Mouse (Mus musculus) layer of hippocampus, adult 9-11 months (tissue): ENCODE results near the gene Ddx59.

Source experiments
- DNase-seq: peaks from one replicate; pipeline ENCODE4 v3.0.0; 2022

The Ddx59 gene

GRCm38 (mm10) chr1:136414798-136415755 is at the start of gene Ddx59:
Gene Ddx59 (plus strand): TSS chr1:136415271.
- peak; percentile 96 for DNase-seq

DNA sequence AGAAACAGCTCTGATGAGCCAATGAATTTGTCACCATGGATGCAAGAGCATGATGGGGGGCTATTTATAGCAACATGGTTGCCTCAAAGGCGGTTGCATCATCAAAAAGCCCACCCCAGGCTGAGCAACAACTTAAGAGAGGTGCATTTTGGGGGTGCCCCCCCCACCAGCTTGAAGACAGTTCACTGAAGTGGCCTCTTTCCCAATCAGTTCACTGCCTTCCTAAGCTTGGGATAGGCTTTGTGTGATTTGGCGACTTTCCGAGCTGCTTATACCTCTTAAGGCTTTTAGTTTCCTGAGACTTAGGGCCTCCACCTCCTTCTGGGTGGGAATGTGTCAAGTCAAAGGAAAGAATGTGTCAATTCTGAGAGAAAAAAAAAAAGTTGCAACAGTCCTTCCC is 49.1 kb upstream of the Ddx59 start:
- no peak for DNase-seq

DNA sequence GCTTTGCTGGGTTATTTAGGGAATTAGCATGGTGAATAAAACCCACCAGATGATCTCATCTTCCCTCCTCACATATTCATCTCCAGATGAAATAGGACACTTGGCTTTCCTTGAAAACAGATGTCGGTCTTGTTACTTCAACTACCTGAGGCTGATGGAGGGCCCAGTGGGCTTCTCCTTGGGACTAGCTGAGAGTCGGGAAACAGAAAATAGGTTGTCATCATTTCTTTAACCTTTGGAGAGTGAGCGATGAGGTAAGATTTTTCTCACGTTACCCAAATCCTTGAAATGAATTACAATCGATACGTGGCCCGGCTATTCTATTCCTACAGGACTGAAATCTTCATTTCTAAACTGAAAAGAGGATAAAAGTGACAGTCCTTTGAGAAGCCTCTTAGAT is 35.8 kb upstream of the Ddx59 start:
- DNase-seq: no peak

GRCm38 (mm10) chr1:136380161-136380560 is 34.9 kb upstream of the Ddx59 start:
- DNase-seq: no peak

DNA sequence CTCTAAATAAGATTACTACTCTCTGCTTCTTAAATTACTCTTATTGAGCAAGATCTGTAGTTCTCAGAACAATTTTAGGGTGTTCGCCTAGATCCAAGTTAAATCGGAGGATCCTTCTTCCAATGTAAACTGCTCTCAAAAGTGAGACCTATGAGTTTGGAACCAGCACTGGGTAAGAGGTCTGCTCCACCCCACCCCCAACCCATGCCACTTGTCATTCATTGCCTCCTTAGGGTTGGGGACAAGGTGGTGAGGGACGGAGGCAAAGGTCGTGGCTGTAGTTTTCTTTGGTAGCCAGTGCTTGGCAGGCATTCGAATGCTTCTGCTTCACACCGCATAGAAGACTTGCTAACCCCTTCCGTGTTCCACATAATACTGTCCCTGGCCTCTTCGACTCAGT is 34.5 kb upstream of the Ddx59 start:
- DNase-seq: no peak

DNA sequence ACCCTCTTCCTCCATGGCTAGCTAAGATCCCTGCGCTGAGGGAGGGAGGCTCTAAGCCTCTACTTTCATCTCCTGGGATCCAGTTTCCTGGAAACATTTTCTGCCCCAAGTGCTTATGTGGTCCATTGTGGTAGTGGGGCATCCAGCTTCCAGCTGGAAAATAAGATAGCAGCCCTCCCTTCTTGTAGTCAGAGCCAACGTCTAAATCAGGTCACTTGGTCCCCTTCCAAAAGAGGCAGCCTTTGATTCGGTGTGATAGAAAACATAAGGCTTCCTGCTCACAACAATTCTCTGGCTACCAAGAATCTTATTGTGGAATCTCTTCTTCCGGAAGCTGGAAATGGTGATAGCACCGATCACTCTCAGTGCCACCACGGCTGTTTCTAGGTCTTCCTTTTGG is 33.9 kb upstream of the Ddx59 start:
- DNase-seq: no peak

- DNase-seq: no peak
These were observed 33.5 kb upstream of the Ddx59 start for GRCm38 (mm10) chr1:136381583-136381982.

DNA sequence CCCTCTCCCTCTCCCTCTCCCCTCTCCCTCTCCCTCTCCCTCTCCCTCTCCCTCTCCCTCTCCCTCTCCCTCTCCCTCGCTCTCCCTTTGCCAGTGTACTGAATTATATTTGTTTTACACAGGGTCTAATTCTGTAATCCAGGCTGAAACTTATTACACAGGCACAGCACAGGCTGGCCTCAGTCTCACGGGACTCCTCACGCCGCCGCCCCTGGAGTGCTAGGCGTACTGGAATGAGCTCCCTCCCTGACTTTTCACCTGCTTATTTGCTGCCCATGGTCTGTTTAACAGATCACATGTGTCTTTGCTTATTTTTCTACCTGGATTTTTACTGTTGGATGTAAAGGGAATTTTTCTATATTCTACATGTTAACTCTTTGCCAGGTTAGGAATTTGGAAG is 28.2 kb upstream of the Ddx59 start:
- DNase-seq: no peak

DNA sequence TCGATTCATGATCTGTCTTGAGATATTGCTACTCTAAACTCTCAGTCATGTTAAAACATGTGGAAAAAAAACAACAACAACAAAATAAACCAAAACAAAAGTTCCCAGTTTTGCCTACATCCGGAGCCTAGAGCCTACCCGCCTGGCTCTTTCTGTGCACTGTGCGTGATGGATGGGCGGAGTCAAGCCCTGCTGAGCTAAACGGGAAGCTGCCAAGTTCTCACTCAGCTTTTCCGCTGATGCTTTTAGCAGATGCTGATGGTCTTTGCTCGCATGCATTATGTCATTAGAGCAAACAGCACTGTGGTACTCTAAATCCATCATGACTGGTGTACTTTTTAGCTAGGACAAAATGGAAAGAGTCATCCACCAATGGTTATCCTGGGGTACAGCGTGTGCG is 20.6 kb upstream of the Ddx59 start:
- DNase-seq: peak; percentile 18

- DNase-seq: no peak
These were observed 20.0 kb upstream of the Ddx59 start for GRCm38 (mm10) chr1:136395073-136395472.

GRCm38 (mm10) chr1:136401281-136401680 is 13.8 kb upstream of the Ddx59 start:
- peak; percentile 48 for DNase-seq

DNA sequence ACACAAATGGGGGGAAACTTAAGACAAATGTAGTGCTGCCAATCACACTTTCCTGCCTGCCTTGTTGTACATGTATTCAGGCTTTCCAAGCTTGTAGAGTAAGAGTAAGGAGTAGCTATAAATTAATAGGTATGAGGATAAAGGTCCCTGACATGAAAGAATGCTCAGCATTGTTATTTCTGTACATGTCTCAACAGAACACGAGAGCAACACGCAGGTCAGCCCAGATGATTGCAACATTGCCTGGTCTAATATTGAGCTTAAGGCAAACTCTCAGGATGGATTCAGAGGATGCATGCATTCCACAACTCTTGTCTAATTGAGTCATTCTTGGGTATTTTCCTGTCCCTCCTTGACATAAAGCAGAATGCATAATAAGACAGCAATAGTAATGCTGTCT is 5.4 kb upstream of the Ddx59 start:
- DNase-seq: no peak

- no peak for DNase-seq
These were observed 670 bp downstream of the Ddx59 start for GRCm38 (mm10) chr1:136415756-136416126.

DNA sequence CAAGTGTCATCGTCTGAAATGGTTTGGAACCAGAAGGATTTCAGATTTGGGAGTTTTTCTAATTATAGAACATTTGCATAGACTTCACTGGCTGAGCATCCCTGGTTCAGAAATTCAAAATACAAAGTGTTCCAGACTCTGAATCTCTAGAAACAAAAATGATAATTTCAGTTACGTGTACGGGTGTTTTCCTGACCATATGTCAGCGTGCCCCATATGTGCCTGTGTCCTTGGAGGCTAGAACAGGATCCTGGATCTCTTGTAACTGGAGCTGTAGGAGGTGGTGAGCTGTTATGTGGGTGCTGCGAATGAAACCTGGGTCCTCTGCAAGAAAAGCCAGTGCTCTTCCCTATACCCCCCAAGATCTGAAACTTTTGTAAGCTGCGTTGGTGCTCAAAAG is 3.3 kb downstream of the Ddx59 start:
- peak; percentile 30 for DNase-seq

GRCm38 (mm10) chr1:136427166-136427969 is 12.3 kb downstream of the Ddx59 start:
- DNase-seq: no peak

DNA sequence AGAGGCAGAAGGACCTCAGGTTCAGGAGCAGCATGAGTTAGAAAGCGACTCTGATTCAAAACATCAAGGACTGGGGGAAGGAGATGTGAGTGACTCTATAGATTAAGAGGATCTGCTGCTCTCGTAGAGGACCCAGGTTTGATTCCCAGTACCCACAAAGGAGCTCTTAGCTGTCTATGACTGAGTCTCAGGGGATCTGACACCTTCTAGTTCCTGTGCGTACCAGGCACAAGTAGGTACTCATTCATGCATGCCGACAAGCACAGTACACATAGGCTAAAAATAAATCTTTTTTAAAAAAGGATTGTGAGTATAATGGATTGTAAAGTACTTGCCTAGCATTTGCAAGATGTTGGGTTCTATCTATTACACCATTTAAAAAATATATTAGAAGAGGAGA is 13.9 kb downstream of the Ddx59 start:
- no peak for DNase-seq

GRCm38 (mm10) chr1:136430126-136430818 is 15.2 kb downstream of the Ddx59 start:
- no peak for DNase-seq

DNA sequence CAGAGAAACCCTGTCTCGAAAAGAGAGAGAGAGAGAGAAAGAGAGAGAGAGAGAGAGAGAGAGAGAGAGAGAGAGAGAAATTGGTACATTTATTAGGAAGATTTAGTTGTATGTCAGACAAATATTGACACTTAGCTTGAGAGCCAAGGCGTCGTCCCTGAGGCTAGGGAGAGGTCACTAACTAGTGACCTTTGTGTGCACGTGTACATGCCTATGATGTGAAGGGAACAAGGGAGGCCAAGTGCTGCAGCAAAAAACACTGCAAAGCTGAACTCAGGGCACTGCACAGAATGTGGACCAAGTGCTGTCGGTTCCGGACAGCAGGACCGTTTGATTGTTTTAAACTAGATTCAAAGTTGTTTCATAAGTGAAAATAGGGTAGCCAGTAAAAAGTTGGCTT is 25.7 kb downstream of the Ddx59 start:
- no peak for DNase-seq

DNA sequence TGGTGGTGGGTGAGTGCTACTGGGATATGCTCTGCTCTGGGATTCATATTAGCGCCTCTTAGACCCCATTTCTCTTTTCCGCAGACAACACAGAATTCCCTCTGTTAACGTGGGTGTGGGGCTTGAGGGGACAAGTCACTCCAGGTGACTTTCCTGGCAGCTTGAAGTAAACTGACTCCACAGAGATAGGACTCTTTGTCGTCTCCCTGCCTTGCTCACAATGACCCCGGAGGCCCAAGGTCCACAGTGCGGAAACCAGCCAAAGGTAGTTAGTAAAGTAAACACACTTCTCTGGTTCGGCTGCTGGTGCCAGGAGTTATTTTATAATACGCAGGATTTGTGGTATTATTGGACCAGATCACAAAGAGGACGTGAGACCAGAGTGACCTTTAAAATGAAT is 27.7 kb downstream of the Ddx59 start:
- no peak for DNase-seq

- DNase-seq: no peak
These were observed 29.6 kb downstream of the Ddx59 start for GRCm38 (mm10) chr1:136444555-136445255.

DNA sequence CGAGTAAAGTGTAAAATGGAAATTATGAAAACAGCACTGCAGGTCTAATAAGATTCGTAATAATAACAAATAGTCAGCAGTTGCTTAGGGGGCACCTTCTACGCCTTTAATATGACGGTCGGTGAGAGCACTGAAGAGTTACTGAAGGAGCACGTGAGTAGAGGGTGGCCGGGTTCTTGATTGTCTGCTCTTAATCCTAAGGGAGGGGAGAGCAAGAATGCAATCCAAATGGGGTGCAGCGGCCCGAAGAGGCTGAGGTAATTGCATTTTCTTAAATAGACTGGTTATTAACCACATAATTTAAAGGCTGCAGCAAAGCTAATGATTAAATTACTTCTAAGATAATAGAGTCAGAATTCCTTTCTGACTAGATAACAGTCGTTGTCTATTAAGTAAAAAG is 31.9 kb downstream of the Ddx59 start:
- DNase-seq: no peak

GRCm38 (mm10) chr1:136447338-136447737 is 32.3 kb downstream of the Ddx59 start:
- no peak for DNase-seq

- no peak for DNase-seq
These were observed 34.5 kb downstream of the Ddx59 start for GRCm38 (mm10) chr1:136449541-136449940.
